ENCODE assay signal across 8 mouse cellular contexts in the genomic region with DNA sequence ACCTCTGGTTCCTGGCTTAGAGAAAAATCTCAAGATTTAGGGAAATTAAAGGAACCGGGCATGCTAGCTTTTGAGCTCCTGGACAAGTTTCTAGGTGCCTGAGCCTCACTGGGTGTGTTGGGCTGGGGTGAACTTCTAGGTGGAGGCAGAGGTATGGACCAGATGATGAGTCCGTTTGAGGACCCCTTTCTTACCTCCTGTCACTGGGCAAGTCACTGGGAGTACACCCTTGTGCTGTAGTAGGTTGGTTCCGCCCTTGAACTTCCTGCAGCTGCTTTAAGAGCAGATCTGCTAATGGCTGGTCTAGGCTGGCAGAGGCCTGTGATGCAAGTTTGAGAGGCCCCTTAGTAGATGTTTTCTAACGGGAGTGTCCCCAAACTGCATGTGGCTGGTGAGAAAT. TPM values are rescaled to one million over a fixed set of nuclear protein-coding genes. Genes with fewer than 3 reads are reported as not detected.
DNase-seq lines count a peak whose midpoint lies in the region; ATAC-seq and TF ChIP-seq lines count a peak whose summit lies in the region.

No protein-coding gene starts in this region.

- peak overlapping the region; percentile 84 for H3K9ac ChIP-seq in hindbrain, embryonic 16.5 days (ENCODE audit: low read depth, low read length)
- H3K9ac ChIP-seq in liver, embryonic 11.5 days (ENCODE audit: low read depth, low read length), result peak overlapping the region; percentile 77

- H3K4me1 ChIP-seq in hindbrain, embryonic 16.5 days (ENCODE audit: control insufficient read depth, insufficient read depth, low read depth, low read length), result peaks cover 24% of the 10 kb centered on the region
- H3K4me1 ChIP-seq in liver, embryonic 11.5 days (replicated peaks; ENCODE audit: control insufficient read depth, insufficient read depth, low read length), result peaks cover 51% of the 10 kb centered on the region

- H3K36me3 ChIP-seq in hindbrain, embryonic 16.5 days (ENCODE audit: control insufficient read depth, insufficient read depth, low read length), result no peaks in the 10 kb centered on the region
- H3K36me3 ChIP-seq in liver, embryonic 11.5 days (ENCODE audit: control insufficient read depth, insufficient read depth, low read length), result no peaks in the 10 kb centered on the region

- no peak for DNase-seq in gastrocnemius, adult 2 months
- no peak for DNase-seq in gastrocnemius, postnatal 4 days (ENCODE audit: low spot score in 2 of 2)
- DNase-seq in liver, embryonic 11.5 days (ENCODE audit: low spot score), result no peak
- no peak for DNase-seq in ovary, adult 18-20 months (ENCODE audit: low spot score)
- no peak for DNase-seq in yolk sac, embryonic 10.5 days (ENCODE audit: low spot score)

- H3K27ac ChIP-seq in gastrocnemius, adult 2 months, result peak overlapping the region; percentile 90
- peak overlapping the region; percentile 16 for H3K27ac ChIP-seq in hindbrain, embryonic 16.5 days (ENCODE audit: low read depth, low read length)
- no peak overlapping the region; the same call in 1 of the 2 replicates for H3K27ac ChIP-seq in liver, embryonic 11.5 days (ENCODE audit: low read depth, low read length)

- H3K27me3 ChIP-seq in hindbrain, embryonic 16.5 days (replicated peaks; ENCODE audit: control insufficient read depth, insufficient read depth, low read length), result no peaks in the 10 kb centered on the region
- H3K27me3 ChIP-seq in liver, embryonic 11.5 days (replicated peaks; ENCODE audit: control insufficient read depth, insufficient read depth, low read length), result peaks cover 18% of the 10 kb centered on the region

- H3K9me3 ChIP-seq in hindbrain, embryonic 16.5 days (ENCODE audit: control insufficient read depth, low read length), result no peaks in the 10 kb centered on the region
- no peaks in the 10 kb centered on the region for H3K9me3 ChIP-seq in liver, embryonic 11.5 days (ENCODE audit: control insufficient read depth, low read length)

- no peak for TF ChIP-seq CTCF in gastrocnemius, adult 2 months (IDR thresholded peaks at IDR 0.05)

- peak; percentile 47; the same call in 1 of the 2 replicates for ATAC-seq in erythroid progenitor cell, adult 5-6 weeks (replicated peaks; ENCODE audit: low FRiP score, poor library complexity, severe bottlenecking)
- ATAC-seq in hindbrain, embryonic 16.5 days, result peak; percentile 5; the same call in 1 of the 2 replicates
- ATAC-seq in liver, embryonic 11.5 days (replicated peaks; ENCODE audit: low FRiP score), result peak; percentile 38; the same call in 1 of the 2 replicates
- ATAC-seq in monocyte, adult 5-6 weeks (replicated peaks; ENCODE audit: insufficient number of reproducible peaks, low FRiP score, low TSS enrichment, poor library complexity, severe bottlenecking), result peak; percentile 72

- H3K4me2 ChIP-seq in hindbrain, embryonic 16.5 days (ENCODE audit: low read length), result peak overlapping the region; percentile 93
- H3K4me2 ChIP-seq in liver, embryonic 11.5 days, result peak overlapping the region; percentile 99

- WGBS in hindbrain, embryonic 16.5 days, result 52% methylated on average over 4 of the region's 4 CpGs
- 30% methylated on average over 4 of the region's 4 CpGs for WGBS in liver, embryonic 11.5 days

- H3K4me3 ChIP-seq in gastrocnemius, adult 2 months, result peak overlapping the region; percentile 89
- peak overlapping the region; percentile 58 for H3K4me3 ChIP-seq in hindbrain, embryonic 16.5 days (ENCODE audit: low read length)
- peak overlapping the region; percentile 69 for H3K4me3 ChIP-seq in liver, embryonic 11.5 days (ENCODE audit: low read depth, low read length)

- intact Hi-C loops in gastrocnemius, adult 2 months (cut with DNase I), result loop anchor here (5.0 kb wide), 1 partner anchor 42 kb away; no protein-coding TSS in a partner anchor

RNA-seq across cellular contexts. Expression of gene Ampd3, which starts 1.1 kb away (rescaled TPM):
- 10 to 100 TPM in 1 of 2 experiments, 1 to 10 TPM in 1; 7.6 to 16.6 TPM for total RNA-seq in gastrocnemius, adult 2 months (2021)
- 1 to 10 TPM; 8.7 to 8.8 TPM for total RNA-seq in gastrocnemius, postnatal 4 days (2021)
- 80.7 and 109 TPM in 2 replicates for total RNA-seq in erythroid progenitor cell, adult 5-6 weeks (2015; ENCODE audit: low replicate concordance)
- 72.2 and 104 TPM in 2 replicates for total RNA-seq in erythroid progenitor cell, adult 5-6 weeks (2017; ENCODE audit: low replicate concordance)
- 14.3 and 14.9 TPM in 2 replicates for polyA plus RNA-seq in hindbrain, embryonic 16.5 days (2015; fragmentation: Nextera tagmentation; extraction: Ambion mirVana)
- polyA plus RNA-seq in liver, embryonic 11.5 days (2014; fragmentation: Nextera tagmentation; extraction: Ambion mirVana), result 39.5 and 41.1 TPM in 2 replicates
- total RNA-seq in monocyte, adult 5-6 weeks (2017), result 13.4 to 25.6 TPM (median 13.7 TPM) in 3 replicates

Comparison
In these comparisons a context has a peak if more than half of its experiments do, and no peak if none do; other contexts are left out.
1. ATAC-seq: peak in every context shown above with its lines; median percentile 72 in monocyte, adult 5-6 weeks; 47 in erythroid progenitor cell, adult 5-6 weeks; 38 in liver, embryonic 11.5 days; 5 in hindbrain, embryonic 16.5 days.